Mouse (Mus musculus): Measurements from ENCODE around the gene Slc2a5.

- TF ChIP-seq CTCF (IDR thresholded peaks at IDR 0.05; ENCODE audit: low read depth) (no peak), EP300 (IDR thresholded peaks at IDR 0.05; ENCODE audit: low read depth) (no peak)
Measured at GRCm38 (mm10) chr4:150072416-150073101, 46.5 kb upstream of the Slc2a5 start.

Data from liver, embryonic 14.5 days (tissue).